Mouse (Mus musculus): ENCODE data around the gene Spag9. TPM values are rescaled to one million over a fixed set of nuclear protein-coding genes. Genes with fewer than 3 reads are reported as not detected.

Spag9 gene
- total and polyA plus RNA-seq, 3 experiments = 21.0 to 32.1 (median 22.6) TPM

GRCm38 (mm10) chr11:93968005-93968847 is 27.7 kb upstream of the Spag9 start, which contains the start of the genes Gm20390 and Nme1 (continued):
- TF ChIP-seq JUND (conservative IDR thresholded peaks at IDR 0.05; ENCODE audit: low read depth, low read length) (peak; percentile 96), NELFE (IDR thresholded peaks at IDR 0.05; ENCODE audit: low read depth, low read length) (peak; percentile 93), CTCF (conservative IDR thresholded peaks at IDR 0.05 in 1 of 2, IDR thresholded peaks at IDR 0.05 in 1 of 2; ENCODE audit: low read depth in 2 of 2, low read length in 2 of 2) (peak; percentile 59 to 99), CHD1 (IDR thresholded peaks at IDR 0.05; ENCODE audit: low read depth, low read length) (peak; percentile 91; the same call in 1 of the 2 replicates), MYC (IDR thresholded peaks at IDR 0.05; ENCODE audit: low read depth, low read length) (peak; percentile 100), MAX (IDR thresholded peaks at IDR 0.05; ENCODE audit: low read length) (peak; percentile 99), JUN (IDR thresholded peaks at IDR 0.05; ENCODE audit: insufficient read depth, low read depth, low read length) (peak; percentile 91), MAZ (IDR thresholded peaks at IDR 0.05; ENCODE audit: low read depth, low read length) (peak; percentile 99), USF2 (conservative IDR thresholded peaks at IDR 0.05; ENCODE audit: low read depth, low read length) (peak; percentile 89), CHD2 (IDR thresholded peaks at IDR 0.05; ENCODE audit: low read length) (peak; percentile 83)

DNA sequence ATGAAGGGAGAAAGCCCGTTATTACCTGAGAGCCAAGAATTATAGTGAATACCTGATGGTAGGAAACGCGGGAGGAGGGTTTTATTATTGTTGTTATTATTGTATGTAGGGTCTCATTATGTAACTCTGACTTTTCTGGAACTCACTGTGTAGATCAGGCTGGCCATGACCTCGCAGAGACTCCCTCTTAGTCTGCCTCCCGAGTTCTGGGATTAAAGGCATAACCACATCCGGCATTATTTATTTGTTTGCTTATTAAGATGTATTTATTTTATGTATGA is 27.1 kb upstream of the Spag9 start:
- Histone ChIP-seq H3K27ac (ENCODE audit: insufficient read depth, low read depth) (no peak overlapping the region), H3K4me1 (ENCODE audit: control insufficient read depth in 1 of 2, insufficient read depth in 2 of 2) (peaks cover 5 to 35% of the 10 kb centered on the region in 2 experiments), H3K4me3 (replicated peaks in 1 of 3; ENCODE audit: low read depth in 2 of 3, low read length in 2 of 3, poor library complexity in 1 of 3) (peak overlapping the region; percentile 43 to 75 (median 61)), H3K9me3 (replicated peaks; ENCODE audit: low read length) (no peaks in the 10 kb centered on the region), H3K9ac (ENCODE audit: insufficient read depth, low read depth) (peak overlapping the region; percentile 57), H3K4me2 (ENCODE audit: insufficient read depth, low read depth, poor library complexity, severe bottlenecking) (peak overlapping the region; percentile 90), H3K79me2 (replicated peaks; ENCODE audit: control insufficient read depth, extremely low read depth, insufficient read depth, poor library complexity, severe bottlenecking) (peaks cover 42% of the 10 kb centered on the region), H3K27me3 (replicated peaks) (no peaks in the 10 kb centered on the region), H3K36me3 (replicated peaks in 1 of 2; ENCODE audit: control insufficient read depth in 1 of 2, insufficient read depth in 1 of 2, low read length in 1 of 2) (peaks cover 18 to 24% of the 10 kb centered on the region in 2 experiments)
- no peak for DNase-seq (ENCODE audit: extremely low read depth)
- TF ChIP-seq RAD21 (IDR thresholded peaks at IDR 0.05; ENCODE audit: low read depth, low read length) (no peak), KAT2A (IDR thresholded peaks at IDR 0.05; ENCODE audit: insufficient replicate concordance, low read length) (no peak), MAX (IDR thresholded peaks at IDR 0.05; ENCODE audit: low read length) (no peak), RCOR1 (conservative IDR thresholded peaks at IDR 0.05; ENCODE audit: low read depth, low read length) (no peak), NELFE (IDR thresholded peaks at IDR 0.05; ENCODE audit: low read depth, low read length) (no peak), JUN (IDR thresholded peaks at IDR 0.05; ENCODE audit: insufficient read depth, low read depth, low read length) (no peak), BHLHE40 (IDR thresholded peaks at IDR 0.05; ENCODE audit: low read depth, low read length) (no peak), HCFC1 (IDR thresholded peaks at IDR 0.05; ENCODE audit: low read depth, low read length) (no peak)
- in situ Hi-C loops (cut with MboI; ENCODE audit: low pct_ligation_motif_present, low pct_unique_long_range_greater_than_20kb, low sequenced_read_pairs) (loop anchor here (10.0 to 25.0 kb wide), 2 partner anchors 106 to 294 kb away; no protein-coding TSS in a partner anchor), dilution Hi-C loops (cut with MboI; ENCODE audit: extremely low pct_ligation_motif_present, extremely low pct_unique_long_range_greater_than_20kb, low sequenced_read_pairs) (no loop called here)

DNA sequence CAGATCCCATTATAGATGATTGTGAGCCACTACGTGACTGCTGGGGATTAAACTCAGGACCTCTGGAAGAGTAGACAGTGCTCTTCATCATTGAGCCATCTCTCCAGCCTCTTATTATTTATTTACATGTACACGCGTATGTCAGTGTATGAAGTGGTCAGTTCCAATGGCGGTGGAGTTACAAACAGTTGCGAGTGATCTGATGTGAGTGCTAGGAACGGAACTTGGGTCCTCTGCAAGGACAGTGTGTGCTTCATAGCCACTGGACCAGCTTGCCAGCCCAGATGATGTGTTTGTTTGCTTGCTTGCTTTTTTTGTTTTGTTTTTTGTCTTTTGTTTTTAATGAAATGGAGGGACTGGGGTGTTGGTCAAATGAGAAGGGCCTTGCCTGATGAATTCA is 26.7 kb upstream of the Spag9 start:
- in situ Hi-C loops (cut with MboI; ENCODE audit: low pct_ligation_motif_present, low pct_unique_long_range_greater_than_20kb, low sequenced_read_pairs) = loop anchor here (10.0 to 25.0 kb wide), 2 partner anchors 106 to 293 kb away; no protein-coding TSS in a partner anchor
- H3K4me2 ChIP-seq (ENCODE audit: insufficient read depth, low read depth, poor library complexity, severe bottlenecking) = peak overlapping the region; percentile 90
- no peaks in the 10 kb centered on the region for H3K27me3 ChIP-seq (replicated peaks)
- no peak overlapping the region for H3K27ac ChIP-seq (ENCODE audit: insufficient read depth, low read depth)
- H3K9me3 ChIP-seq (replicated peaks; ENCODE audit: low read length) = no peaks in the 10 kb centered on the region
- peaks cover 14 to 20% of the 10 kb centered on the region in 2 experiments for H3K36me3 ChIP-seq (replicated peaks in 1 of 2; ENCODE audit: control insufficient read depth in 1 of 2, insufficient read depth in 1 of 2, low read length in 1 of 2)
- H3K4me1 ChIP-seq (ENCODE audit: control insufficient read depth in 1 of 2, insufficient read depth in 2 of 2) = peaks cover 5 to 32% of the 10 kb centered on the region in 2 experiments
- dilution Hi-C loops (cut with MboI; ENCODE audit: extremely low pct_ligation_motif_present, extremely low pct_unique_long_range_greater_than_20kb, low sequenced_read_pairs) = no loop called here
- peak overlapping the region; percentile 57 for H3K9ac ChIP-seq (ENCODE audit: insufficient read depth, low read depth)
- H3K79me2 ChIP-seq (replicated peaks; ENCODE audit: control insufficient read depth, extremely low read depth, insufficient read depth, poor library complexity, severe bottlenecking) = peaks cover 38% of the 10 kb centered on the region
- no peak for DNase-seq (ENCODE audit: extremely low read depth)
- TF ChIP-seq USF2 (conservative IDR thresholded peaks at IDR 0.05; ENCODE audit: low read depth, low read length) = no peak
- no peak for TF ChIP-seq TBP (conservative IDR thresholded peaks at IDR 0.05; ENCODE audit: low read depth, low read length)
- no peak for TF ChIP-seq IRF4 (IDR thresholded peaks at IDR 0.05; ENCODE audit: low read depth, low read length)
- TF ChIP-seq SMC3 (IDR thresholded peaks at IDR 0.05; ENCODE audit: low read depth, low read length) = no peak
- no peak for TF ChIP-seq MXI1 (IDR thresholded peaks at IDR 0.05; ENCODE audit: low read depth, low read length)
- no peak for TF ChIP-seq ZMIZ1 (IDR thresholded peaks at IDR 0.05; ENCODE audit: low read depth, low read length)
- TF ChIP-seq CHD1 (IDR thresholded peaks at IDR 0.05; ENCODE audit: low read depth, low read length) = no peak
- TF ChIP-seq KAT2A (IDR thresholded peaks at IDR 0.05; ENCODE audit: insufficient replicate concordance, low read length) = no peak
- no peak for TF ChIP-seq ZKSCAN1 (IDR thresholded peaks at IDR 0.05; ENCODE audit: borderline replicate concordance, low read depth, low read length)
- no peak for TF ChIP-seq JUN (IDR thresholded peaks at IDR 0.05; ENCODE audit: insufficient read depth, low read depth, low read length)
- no peak for TF ChIP-seq TCF12 (IDR thresholded peaks at IDR 0.05; ENCODE audit: low read depth, low read length)
- no peak for TF ChIP-seq JUND (conservative IDR thresholded peaks at IDR 0.05; ENCODE audit: low read depth, low read length)
- no peak for TF ChIP-seq EP300 (IDR thresholded peaks at IDR 0.05; ENCODE audit: low read length)
- peak overlapping the region in 1 of 3 experiments; percentile 61 for H3K4me3 ChIP-seq (replicated peaks in 1 of 3; ENCODE audit: low read depth in 2 of 3, low read length in 2 of 3, poor library complexity in 1 of 3)

All from CH12.LX (cell line).